Mouse (Mus musculus) lung, embryonic 16.5 days (tissue): ENCODE measurements at regions not wholly inside any gene's neighbourhood (a gene's known extent, or its start where the extent isn't known, plus 50 kb on each side); places are given as distances from the start of the nearest gene placed in this dataset.
A peak's percentile ranks its signal among the peaks of the same experiment; 100 is the strongest.

Source experiments
- ATAC-seq: fragments of 200-750 bp; cut with Nextera tagmentation; 2 replicates; pipeline ENCODE4 v1.8.0; 2017; ENCODE audit warnings: low read depth, mild to moderate bottlenecking, moderate library complexity
- H3K27ac ChIP-seq: fragments of 300-500 bp; sonication (generic); 2 replicates; pipeline ENCODE4 v1.5.1; 2014; ENCODE audit warnings: mild to moderate bottlenecking, control low read depth, low read length
- H3K27me3 ChIP-seq: fragments of 300-500 bp; sonication (generic); 2 replicates; pipeline ENCODE4 v1.6.1; 2014; ENCODE audit warnings: low read depth, low read length, mixed read lengths; ENCODE audit not compliant: control insufficient read depth, insufficient read depth
- H3K36me3 ChIP-seq: fragments of 300-500 bp; sonication (generic); 2 replicates; pipeline ENCODE4 v1.6.1; 2014; ENCODE audit warnings: low read length; ENCODE audit not compliant: control insufficient read depth, insufficient read depth
- H3K4me1 ChIP-seq: fragments of 300-500 bp; sonication (generic); replicated peaks from 2 replicates; pipeline ENCODE4 v1.6.1; 2014; ENCODE audit warnings: low read length, mixed read lengths; ENCODE audit not compliant: control insufficient read depth, insufficient read depth
- H3K4me2 ChIP-seq: fragments of 300-500 bp; sonication (generic); 2 replicates; pipeline ENCODE4 v1.6.1; 2014; ENCODE audit warnings: low read depth, low read length, control low read depth
- H3K4me3 ChIP-seq: fragments of 300-500 bp; sonication (generic); 2 replicates; pipeline ENCODE4 v1.5.1; 2014; ENCODE audit warnings: mild to moderate bottlenecking, low read length, control low read depth
- H3K9ac ChIP-seq: fragments of 300-500 bp; sonication (generic); 2 replicates; pipeline ENCODE4 v1.6.1; 2014; ENCODE audit warnings: low read length, control low read depth
- H3K9me3 ChIP-seq: fragments of 300-500 bp; sonication (generic); 2 replicates; pipeline ENCODE4 v1.6.1; 2016; ENCODE audit warnings: low read length; ENCODE audit not compliant: control insufficient read depth
- WGBS: fragments of 180-500 bp; shearing (Covaris S2); extraction: QIAGEN DNeasy Blood & Tissue Kit; methylation state at CpG from one replicate; pipeline ENCODE4 v1.1.7; 2014; 5-methylcytosine and 5-hydroxymethylcytosine counted together

DNA sequence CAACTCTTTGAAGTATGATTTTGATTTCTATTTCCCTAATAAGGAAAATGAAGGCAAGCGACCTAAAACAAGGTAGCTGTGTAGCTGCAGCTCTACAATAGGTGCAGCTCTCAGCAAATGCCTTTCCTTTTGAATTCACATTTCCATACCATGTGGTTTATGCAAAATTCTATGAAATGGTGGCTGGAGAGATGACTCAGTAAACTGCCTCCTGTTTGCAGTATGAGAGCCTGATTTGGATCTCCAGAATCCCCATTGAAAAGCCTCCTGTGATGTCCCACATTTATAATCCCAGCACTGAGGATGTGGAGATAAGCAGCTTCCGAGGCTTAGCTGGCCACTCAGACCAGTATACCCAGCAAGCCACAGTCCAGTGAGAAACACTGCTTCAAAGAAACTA lies 59.6 kb downstream of the Npy1r start:
- Histone ChIP-seq H3K4me1 (no peaks in the 10 kb centered on the region), H3K4me2 (no peak overlapping the region), H3K4me3 (no peak overlapping the region), H3K27ac (no peak overlapping the region), H3K27me3 (no peaks in the 10 kb centered on the region), H3K36me3 (no peaks in the 10 kb centered on the region), H3K9me3 (no peaks in the 10 kb centered on the region), H3K9ac (no peak overlapping the region)
- 73% methylated on average over 2 of the region's 2 CpGs for WGBS
- ATAC-seq, result no peak

DNA sequence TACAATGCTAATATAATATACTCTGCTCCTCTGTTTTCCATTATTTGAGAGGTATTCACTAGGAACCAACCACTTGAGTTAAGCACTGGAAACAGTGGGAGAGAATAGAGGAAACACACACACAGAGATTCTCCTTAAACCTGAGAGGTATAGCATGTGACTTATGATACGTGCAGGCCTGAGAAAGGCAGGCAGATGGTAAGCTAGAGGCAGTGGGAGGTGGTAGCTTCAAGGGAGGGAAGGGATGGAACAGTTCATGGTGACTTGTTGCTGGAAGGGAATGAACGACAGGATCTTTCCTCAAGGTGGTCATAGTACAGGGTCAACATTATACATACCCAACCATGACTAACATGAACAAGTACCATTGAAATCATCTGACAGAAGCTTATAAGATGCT lies 60.8 kb downstream of the Npy1r start:
- H3K36me3 ChIP-seq, result no peaks in the 10 kb centered on the region
- H3K9ac ChIP-seq, result no peak overlapping the region
- no peaks in the 10 kb centered on the region for H3K9me3 ChIP-seq
- no peak overlapping the region for H3K4me3 ChIP-seq
- no peak for ATAC-seq
- H3K4me2 ChIP-seq, result no peak overlapping the region
- WGBS, result 74% methylated on average over 2 of the region's 2 CpGs
- H3K27me3 ChIP-seq, result no peaks in the 10 kb centered on the region
- no peak overlapping the region for H3K27ac ChIP-seq
- H3K4me1 ChIP-seq, result no peaks in the 10 kb centered on the region

DNA sequence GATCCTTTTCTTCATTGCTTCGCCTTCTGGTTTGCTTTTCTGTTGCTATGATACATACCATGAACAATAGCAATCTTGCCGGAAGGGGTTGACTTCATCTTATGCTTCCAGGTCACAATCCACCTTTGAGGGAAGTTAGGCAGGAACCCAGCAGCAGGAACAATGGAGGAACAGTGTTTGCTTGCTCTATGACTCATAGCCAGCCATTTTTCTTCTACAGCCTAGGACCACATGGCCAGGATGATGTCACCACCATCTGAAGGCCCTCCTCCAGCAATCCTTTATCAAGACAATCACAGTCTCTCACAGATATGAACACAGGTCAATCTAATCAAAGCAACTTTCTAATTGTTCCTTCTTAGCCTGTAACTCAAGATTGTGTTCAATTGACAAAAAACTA lies 61.5 kb downstream of the Npy1r start:
- Histone ChIP-seq H3K27ac (no peak overlapping the region), H3K9me3 (no peaks in the 10 kb centered on the region), H3K27me3 (no peaks in the 10 kb centered on the region), H3K9ac (no peak overlapping the region), H3K4me1 (no peaks in the 10 kb centered on the region), H3K4me2 (no peak overlapping the region), H3K4me3 (no peak overlapping the region), H3K36me3 (no peaks in the 10 kb centered on the region)
- 81% methylated on average over 2 of the region's 2 CpGs for WGBS
- no peak for ATAC-seq

DNA sequence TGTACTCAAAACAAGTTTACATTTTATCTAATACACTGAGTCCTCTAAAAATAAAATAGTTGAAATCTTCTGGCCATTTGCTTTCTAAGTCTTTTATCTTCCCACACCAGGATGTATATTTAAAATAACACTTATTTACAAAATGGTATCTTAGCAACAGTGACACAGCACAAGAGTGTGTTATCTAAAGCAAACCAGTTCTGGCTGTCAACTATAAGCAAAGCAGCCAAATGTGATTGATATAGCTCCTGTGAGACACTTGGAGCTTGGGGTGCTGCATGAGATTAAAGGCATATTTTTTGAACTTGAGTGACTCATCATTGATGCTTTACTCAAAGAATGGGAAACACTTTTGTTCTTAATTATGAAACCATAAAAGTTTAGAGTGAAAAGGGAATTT lies 62.7 kb downstream of the Npy1r start:
- H3K9me3 ChIP-seq, result no peaks in the 10 kb centered on the region
- H3K4me3 ChIP-seq, result no peak overlapping the region
- no peak overlapping the region for H3K9ac ChIP-seq
- H3K4me2 ChIP-seq, result no peak overlapping the region
- no peak overlapping the region for H3K27ac ChIP-seq
- ATAC-seq, result peak; percentile 71
- H3K36me3 ChIP-seq, result no peaks in the 10 kb centered on the region
- H3K4me1 ChIP-seq, result no peaks in the 10 kb centered on the region
- H3K27me3 ChIP-seq, result no peaks in the 10 kb centered on the region

DNA sequence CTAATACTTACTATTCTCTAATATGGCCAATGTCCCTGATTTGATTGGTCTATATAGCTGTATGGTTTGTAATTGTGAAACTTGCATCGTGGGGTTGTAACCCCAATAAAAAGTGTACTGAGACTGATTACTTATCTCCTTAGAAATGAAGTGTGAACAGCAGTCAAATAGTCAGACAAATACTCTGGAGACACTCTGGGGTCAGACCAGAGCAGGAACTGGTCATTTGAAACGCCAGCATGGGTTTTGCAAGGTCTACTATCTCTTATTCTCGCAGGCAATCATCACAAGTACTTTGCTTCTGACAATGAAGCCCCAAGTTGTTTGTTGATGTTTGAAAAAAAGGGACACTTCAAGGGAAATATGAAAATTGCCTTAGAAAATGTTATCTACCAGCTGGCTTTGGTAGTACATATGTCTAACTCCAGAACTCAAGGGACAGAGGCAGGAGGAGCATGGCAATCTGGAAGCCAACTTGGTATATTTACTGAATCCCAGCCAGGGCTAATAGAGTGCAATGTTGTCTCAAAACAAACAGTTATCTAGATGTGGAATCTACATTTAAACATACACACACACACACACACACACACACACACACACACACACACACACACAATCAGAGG lies 64.1 kb downstream of the Npy1r start:
- H3K4me2 ChIP-seq, result no peak overlapping the region
- H3K36me3 ChIP-seq, result no peaks in the 10 kb centered on the region
- H3K27me3 ChIP-seq, result no peaks in the 10 kb centered on the region
- no peaks in the 10 kb centered on the region for H3K9me3 ChIP-seq
- H3K9ac ChIP-seq, result no peak overlapping the region
- no peaks in the 10 kb centered on the region for H3K4me1 ChIP-seq
- WGBS, result 25% methylated on average over 3 of the region's 3 CpGs
- peak; percentile 85 for ATAC-seq
- no peak overlapping the region for H3K4me3 ChIP-seq
- H3K27ac ChIP-seq, result no peak overlapping the region

DNA sequence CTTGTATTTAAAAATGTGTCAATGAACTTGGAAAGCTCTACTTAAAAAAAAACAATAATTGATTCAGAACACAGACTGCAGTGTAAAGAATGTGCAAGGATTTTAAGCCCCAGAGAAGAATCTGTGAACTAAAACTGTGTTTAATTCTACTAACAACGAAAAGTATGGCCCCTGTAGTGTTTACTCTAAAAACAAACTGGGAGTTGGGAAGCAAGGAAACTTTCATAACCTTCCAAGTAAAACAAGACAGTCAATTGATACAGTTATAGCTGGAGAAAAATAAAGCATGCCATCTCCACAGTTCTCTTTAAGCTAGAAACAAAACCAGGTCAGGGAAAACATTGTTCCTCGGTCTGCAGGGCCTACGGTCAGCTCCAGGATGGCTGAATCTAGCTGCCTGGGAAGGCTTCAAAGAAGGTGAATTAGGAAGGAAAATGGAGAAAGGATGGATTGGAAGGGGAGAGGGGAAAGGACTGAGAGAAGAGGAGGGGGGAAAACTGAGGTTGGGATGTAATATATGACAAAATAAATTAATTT lies 68.1 kb downstream of the Npy1r start:
- no peak overlapping the region for H3K9ac ChIP-seq
- H3K4me3 ChIP-seq, result no peak overlapping the region
- no peaks in the 10 kb centered on the region for H3K27me3 ChIP-seq
- WGBS, result 43% methylated on average over 3 of the region's 3 CpGs
- H3K27ac ChIP-seq, result no peak overlapping the region
- H3K4me2 ChIP-seq, result no peak overlapping the region
- H3K36me3 ChIP-seq, result no peaks in the 10 kb centered on the region
- no peaks in the 10 kb centered on the region for H3K9me3 ChIP-seq
- no peaks in the 10 kb centered on the region for H3K4me1 ChIP-seq
- ATAC-seq, result no peak

DNA sequence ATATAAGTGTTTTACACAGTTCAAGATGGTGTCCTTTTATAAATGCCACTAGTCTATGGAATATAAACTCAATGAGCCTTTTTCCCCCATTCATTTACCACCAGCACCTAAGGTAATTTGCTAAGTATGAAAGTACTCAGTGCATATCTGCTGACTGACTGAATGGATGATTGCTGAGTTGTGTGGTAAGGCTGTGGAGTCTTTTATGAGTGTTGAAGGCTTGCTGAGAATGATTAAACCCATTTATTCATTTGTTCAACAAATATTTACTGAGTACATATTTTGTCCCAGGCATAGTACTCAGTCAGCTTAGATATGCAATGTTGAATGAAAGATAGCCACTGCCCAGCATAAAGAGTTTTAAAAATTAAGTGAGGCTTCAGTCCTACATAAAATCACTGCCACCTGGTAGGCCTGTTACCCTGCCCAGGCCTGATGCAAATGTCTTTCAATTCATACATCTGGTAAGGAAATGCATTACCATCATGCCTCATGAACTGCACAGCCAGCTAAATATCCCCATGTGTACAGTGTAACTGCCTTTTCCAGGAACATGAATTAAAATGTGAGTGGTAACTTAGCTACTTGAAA lies 71.5 kb downstream of the Npy1r start:
- no peak overlapping the region for H3K4me2 ChIP-seq
- H3K4me3 ChIP-seq, result no peak overlapping the region
- no peaks in the 10 kb centered on the region for H3K4me1 ChIP-seq
- H3K9me3 ChIP-seq, result no peaks in the 10 kb centered on the region
- no peaks in the 10 kb centered on the region for H3K27me3 ChIP-seq
- no peak overlapping the region for H3K27ac ChIP-seq
- no peaks in the 10 kb centered on the region for H3K36me3 ChIP-seq
- ATAC-seq, result no peak
- H3K9ac ChIP-seq, result no peak overlapping the region

DNA sequence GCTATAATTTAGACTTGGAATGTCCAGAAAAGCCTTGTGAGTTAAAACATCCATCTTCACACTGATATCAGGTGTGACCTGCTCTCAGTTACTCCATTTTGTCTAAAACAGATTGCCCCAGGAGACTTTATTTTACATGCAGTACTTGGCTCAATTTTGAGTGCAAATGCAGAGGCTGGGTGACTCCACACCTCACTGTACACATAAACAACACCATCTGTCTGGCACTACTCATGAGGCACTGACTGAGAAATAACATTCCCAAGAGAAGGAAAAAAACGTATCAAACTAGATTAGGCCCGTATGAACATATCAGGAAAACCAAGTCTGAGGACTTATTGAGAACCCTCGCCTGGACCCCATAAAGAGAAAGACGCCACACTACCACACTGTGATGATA lies 74.1 kb downstream of the Npy1r start:
- no peak for ATAC-seq
- no peaks in the 10 kb centered on the region for H3K27me3 ChIP-seq
- no peaks in the 10 kb centered on the region for H3K36me3 ChIP-seq
- H3K4me1 ChIP-seq, result no peaks in the 10 kb centered on the region
- H3K4me3 ChIP-seq, result no peak overlapping the region
- H3K4me2 ChIP-seq, result no peak overlapping the region
- H3K27ac ChIP-seq, result no peak overlapping the region
- H3K9me3 ChIP-seq, result no peaks in the 10 kb centered on the region
- WGBS, result 64% methylated on average over 4 of the region's 4 CpGs
- no peak overlapping the region for H3K9ac ChIP-seq

DNA sequence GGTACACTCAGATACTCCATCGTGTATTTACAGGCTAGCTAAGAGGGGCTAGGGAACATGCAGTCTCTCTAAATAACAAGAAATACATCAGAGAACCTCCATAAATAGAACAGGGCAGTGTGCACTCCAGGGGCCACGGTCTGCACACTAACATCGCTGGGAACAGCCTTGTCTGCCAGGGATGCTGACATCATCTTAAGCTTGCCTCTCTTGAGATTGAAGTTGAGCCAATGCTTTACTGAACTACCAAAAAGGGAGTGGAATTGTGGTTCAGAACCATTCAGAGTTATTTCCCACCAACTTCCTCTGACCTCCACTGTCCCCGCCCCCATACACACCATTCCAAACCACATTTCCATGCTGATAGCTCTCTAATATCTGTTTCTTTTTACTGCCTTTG lies 75.7 kb downstream of the Npy1r start:
- ATAC-seq, result peak; percentile 51

More for the DNA sequence above, 75.7 kb downstream of the Npy1r start:
- Histone ChIP-seq H3K27ac (no peak overlapping the region), H3K4me3 (no peak overlapping the region), H3K27me3 (no peaks in the 10 kb centered on the region), H3K9ac (no peak overlapping the region), H3K9me3 (no peaks in the 10 kb centered on the region), H3K4me2 (no peak overlapping the region), H3K4me1 (no peaks in the 10 kb centered on the region), H3K36me3 (no peaks in the 10 kb centered on the region)
- WGBS, result 61% methylated on average over 4 of the region's 4 CpGs
